Mouse (Mus musculus): ENCODE results near the gene Olfr917.

Gene Olfr917

DNA sequence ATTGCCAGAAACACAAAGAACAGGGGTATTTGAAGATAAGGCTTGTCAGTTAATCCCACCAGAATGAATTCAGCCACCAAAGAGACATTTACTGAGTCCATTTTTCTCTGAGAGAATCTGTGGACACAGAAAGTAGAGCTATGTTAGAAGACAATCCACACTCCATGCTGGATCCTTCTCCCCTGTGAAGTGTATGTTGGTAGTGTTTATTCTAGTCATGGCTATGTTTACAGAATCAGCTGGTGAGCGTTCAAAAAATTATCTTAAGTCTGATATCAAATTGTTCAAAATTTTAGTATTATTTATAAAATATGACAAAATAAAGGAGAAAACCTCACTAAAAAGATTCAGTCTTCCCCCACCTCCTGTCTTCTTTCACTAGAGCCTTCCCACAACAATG, at the start of gene Olfr917:
TSS of gene Olfr917 (minus strand) at position 101 of the 400 bp plus-strand sequence.
- in situ Hi-C loops (cut with MboI): no loop called here

DNA sequence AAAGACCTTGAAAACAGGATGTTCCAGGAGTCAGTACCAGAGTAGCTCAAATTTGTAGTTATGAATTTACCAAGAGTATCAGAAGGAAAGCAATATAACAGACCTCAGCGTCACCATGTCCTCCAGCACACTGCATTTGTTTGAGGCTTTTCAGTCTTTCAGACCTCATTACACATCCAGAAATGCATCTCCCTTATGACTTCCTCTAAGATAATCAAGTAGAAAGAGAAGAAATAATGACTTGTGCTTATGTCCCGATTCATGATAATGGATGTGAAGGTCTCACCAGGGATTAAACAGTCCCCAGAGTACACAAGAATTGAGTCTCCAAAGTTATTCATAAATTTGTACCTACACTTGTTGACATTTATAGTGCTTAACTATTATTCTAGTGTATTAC, 8.9 kb upstream of the Olfr917 start, which contains the start of gene Olfr918:
TSS of gene Olfr918 (minus strand) at position 101 of the 400 bp plus-strand sequence.
- in situ Hi-C loops (cut with MboI): no loop called here

DNA sequence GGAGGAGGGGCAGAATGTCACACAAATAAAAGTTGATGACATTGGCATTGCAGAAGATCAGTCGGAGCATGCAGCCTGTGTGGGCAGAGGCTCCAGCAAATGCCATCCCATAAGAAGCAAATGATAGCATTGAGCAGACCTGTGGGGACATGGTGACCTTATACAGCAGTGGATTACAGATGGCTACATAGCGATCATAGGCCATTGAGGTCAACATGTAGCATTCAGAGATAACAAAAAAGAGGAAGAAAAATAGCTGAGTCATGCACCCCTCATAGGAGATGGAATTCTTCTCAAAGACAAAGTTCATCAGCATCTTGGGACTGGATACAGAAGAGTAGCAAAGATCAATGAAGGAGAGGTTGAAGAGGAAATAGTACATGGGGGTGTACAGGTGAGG, 7.2 kb upstream of the Olfr917 start:
- in situ Hi-C loops (cut with MboI): no loop called here

DNA sequence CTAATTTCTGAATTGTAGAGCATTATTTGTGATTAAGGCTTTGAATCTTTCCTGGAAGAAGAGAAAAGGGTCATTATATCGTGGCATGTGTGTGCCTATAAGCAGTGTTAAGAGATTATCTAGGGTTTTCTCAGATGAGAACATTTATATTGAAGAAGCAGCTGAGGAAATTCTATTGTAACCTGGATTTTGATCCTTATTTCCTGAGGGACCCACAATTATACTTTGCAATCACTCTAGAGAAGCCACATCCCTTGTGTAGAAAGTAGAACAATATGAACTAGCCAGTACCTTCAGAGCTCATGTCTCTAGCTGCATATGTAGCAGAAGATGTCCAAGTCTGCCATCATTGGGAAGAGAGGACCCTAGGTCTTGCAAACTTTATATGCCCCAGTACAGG, 5.9 kb downstream of the Olfr917 start, which contains the start of gene Olfr916:
TSS of gene Olfr916 (minus strand) at position 101 of the 400 bp plus-strand sequence.
- in situ Hi-C loops (cut with MboI): no loop called here

DNA sequence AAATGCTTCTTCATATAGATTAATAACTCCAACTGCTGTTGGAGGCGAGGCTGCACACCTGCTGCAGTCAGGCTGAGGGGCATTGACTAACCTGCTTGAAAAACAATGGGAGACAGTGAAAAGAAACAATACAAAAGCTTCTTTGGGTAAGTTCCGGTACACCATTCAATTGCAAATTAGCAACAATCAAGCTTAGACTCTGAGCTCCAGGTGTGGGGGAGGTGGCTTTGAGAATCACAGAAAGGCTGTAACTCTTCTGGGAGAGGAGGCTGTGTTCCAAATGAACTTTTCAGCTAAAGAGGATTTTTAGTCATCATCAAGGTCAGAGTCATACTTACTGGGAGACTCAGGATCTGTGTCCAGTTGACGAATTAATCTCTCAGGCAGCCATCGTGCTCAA, 33.2 kb downstream of the Olfr917 start:
- in situ Hi-C loops (cut with MboI): no loop called here

All from mature B cell (primary cell).